Mouse (Mus musculus): Measurements from ENCODE around the gene Dis3l.
A peak's percentile ranks its signal among the peaks of the same experiment; 100 is the strongest.
"Not testable (repeated sequence)": the region's sequence is repeated elsewhere in the genome, so short reads cannot be mapped to it uniquely, and the experiment has no call there.

Dis3l gene

GRCm38 (mm10) chr9:64316986-64317385 lies 24.1 kb downstream of the Dis3l start:
- no peak for DNase-seq

- DNase-seq: no peak
These were observed 26.4 kb downstream of the Dis3l start for GRCm38 (mm10) chr9:64314696-64315095.

- no peak for DNase-seq
These were observed 29.0 kb downstream of the Dis3l start for GRCm38 (mm10) chr9:64312128-64312527.

GRCm38 (mm10) chr9:64310996-64311785 lies 29.9 kb downstream of the Dis3l start:
- no peak for DNase-seq

GRCm38 (mm10) chr9:64306476-64307312 lies 34.4 kb downstream of the Dis3l start:
- DNase-seq: peak; percentile 3

- not testable (repeated sequence) for DNase-seq
These were observed 38.0 kb downstream of the Dis3l start for GRCm38 (mm10) chr9:64303086-64303485.

- no peak for DNase-seq
These were observed 58.6 kb downstream of the Dis3l start for GRCm38 (mm10) chr9:64282404-64282987.

GRCm38 (mm10) chr9:64281781-64282178 lies 59.3 kb downstream of the Dis3l start:
- no peak for DNase-seq

- peak; percentile 94 for DNase-seq
These were observed 59.8 kb downstream of the Dis3l start, which contains the start of gene Tipin for GRCm38 (mm10) chr9:64281105-64281780. Gene Tipin, plus strand, starts transcription at chr9:64281581.

GRCm38 (mm10) chr9:64278665-64279310 lies 62.3 kb downstream of the Dis3l start:
- DNase-seq: no peak

- peak; percentile 44 for DNase-seq
These were observed 63.4 kb downstream of the Dis3l start for GRCm38 (mm10) chr9:64277706-64278105.

- DNase-seq: no peak
These were observed 66.2 kb downstream of the Dis3l start for GRCm38 (mm10) chr9:64274919-64275318.

- no peak for DNase-seq
These were observed 66.8 kb downstream of the Dis3l start for GRCm38 (mm10) chr9:64274291-64274690.

- DNase-seq: peak; percentile 33
These were observed 67.3 kb downstream of the Dis3l start for GRCm38 (mm10) chr9:64273757-64274156.

- DNase-seq: peak; percentile 33
These were observed 68.5 kb downstream of the Dis3l start for GRCm38 (mm10) chr9:64272611-64273010.

- DNase-seq: no peak
These were observed 69.8 kb downstream of the Dis3l start for GRCm38 (mm10) chr9:64271249-64271648.

- not testable (repeated sequence) for DNase-seq
These were observed 72.3 kb downstream of the Dis3l start for GRCm38 (mm10) chr9:64268836-64269235.

- DNase-seq: no peak
These were observed 72.9 kb downstream of the Dis3l start for GRCm38 (mm10) chr9:64268196-64268595.

- DNase-seq: no peak
These were observed 73.9 kb downstream of the Dis3l start for GRCm38 (mm10) chr9:64267231-64267630.

- peak; percentile 26 for DNase-seq
These were observed 76.3 kb downstream of the Dis3l start for GRCm38 (mm10) chr9:64264813-64265212.

- no peak for DNase-seq
These were observed 80.1 kb downstream of the Dis3l start for GRCm38 (mm10) chr9:64261023-64261422.

- no peak for DNase-seq
These were observed 81.2 kb downstream of the Dis3l start for GRCm38 (mm10) chr9:64259906-64260305.

Measured in right cerebral cortex, adult 18-20 months (tissue).